Mouse (Mus musculus) MEL (cell line): ENCODE measurements around the gene Sbk3. TPM values are rescaled to one million over a fixed set of nuclear protein-coding genes. Genes with fewer than 3 reads are reported as not detected.

ENCODE experiments used
- DNase-seq: peaks from one replicate; pipeline ENCODE4 v3.0.0; 2011; ENCODE audit warnings: low read depth, low spot score
- H3K27ac ChIP-seq: 2 replicates; pipeline ENCODE4 v1.5.1; 2012; ENCODE audit warnings: low read depth, mild to moderate bottlenecking, control low read depth, low read length, moderate library complexity; ENCODE audit not compliant: control insufficient read depth
- H3K27me3 ChIP-seq, 2 experiments: fragments of 150-350 bp in 1 of 2; sonication (generic) in 1 of 2; 2 replicates each; pipeline ENCODE4 v1.6.1; 2012; ENCODE audit warnings: low read length in 2 of 2, mild to moderate bottlenecking in 2 of 2, improper control_type of control experiment in 1 of 2, moderate library complexity in 1 of 2; ENCODE audit not compliant: insufficient read depth in 2 of 2, control insufficient read depth in 1 of 2
- H3K36me3 ChIP-seq, 2 experiments: 2 replicates each; pipeline ENCODE4 v1.6.1; 2012 to 2014; ENCODE audit warnings: low read length in 2 of 2, improper control_type of control experiment in 1 of 2, inconsistent platforms in 1 of 2, mild to moderate bottlenecking in 1 of 2; ENCODE audit not compliant: insufficient read depth in 2 of 2, control insufficient read depth in 1 of 2
- H3K4me1 ChIP-seq, 2 experiments: fragments of 150-350 bp in 1 of 2; sonication (generic) in 1 of 2; 2 replicates each; pipeline ENCODE4 v1.6.1; 2012; ENCODE audit warnings: low read length in 2 of 2, improper control_type of control experiment in 1 of 2, mild to moderate bottlenecking in 1 of 2; ENCODE audit not compliant: insufficient read depth in 2 of 2, control insufficient read depth in 1 of 2
- H3K4me3 ChIP-seq, 2 experiments: fragments of 150-350 bp in 1 of 2; sonication (generic) in 1 of 2; 2 replicates each; pipeline ENCODE4 v1.5.1; 2012; ENCODE audit warnings: low read depth in 2 of 2, low read length in 2 of 2, mild to moderate bottlenecking in 2 of 2, moderate library complexity in 2 of 2, control low read depth in 1 of 2, improper control_type of control experiment in 1 of 2; ENCODE audit not compliant: control insufficient read depth in 1 of 2, insufficient read depth in 1 of 2
- H3K79me2 ChIP-seq: 2 replicates; pipeline ENCODE4 v1.6.1; 2012; ENCODE audit warnings: mild to moderate bottlenecking, low read length, moderate library complexity; ENCODE audit not compliant: control insufficient read depth, poor library complexity, insufficient read depth
- H3K9ac ChIP-seq: 2 replicates; pipeline ENCODE4 v1.6.1; 2012; ENCODE audit warnings: low read depth, mild to moderate bottlenecking, control low read depth, low read length, moderate library complexity; ENCODE audit not compliant: control insufficient read depth, poor library complexity, severe bottlenecking
- H3K9me3 ChIP-seq: fragments of 150-350 bp; sonication (generic); replicated peaks from 2 replicates; pipeline ENCODE4 v1.6.1; 2012; ENCODE audit warnings: mild to moderate bottlenecking, low read length, improper control_type of control experiment, moderate library complexity; ENCODE audit not compliant: insufficient read depth
- BHLHE40 ChIP-seq: IDR thresholded peaks from 2 replicates; pipeline ENCODE4 v1.6.1; 2012; ENCODE audit warnings: low read depth, mild to moderate bottlenecking, inconsistent platforms, low read length, improper control_type of control experiment, borderline replicate concordance
- CTCF ChIP-seq, 3 experiments: IDR thresholded peaks in 2 of 3; conservative IDR thresholded peaks in 1 of 3; 2 replicates each; pipeline ENCODE4 v1.5.1; 2011 to 2012; ENCODE audit warnings: low read length in 3 of 3, low read depth in 2 of 3, mild to moderate bottlenecking in 2 of 3, improper control_type of control experiment in 1 of 3, inconsistent platforms in 1 of 3, mixed read lengths in 1 of 3, moderate library complexity in 1 of 3; ENCODE audit not compliant: control insufficient read depth in 1 of 3, insufficient read depth in 1 of 3, poor library complexity in 1 of 3, severe bottlenecking in 1 of 3
- GABPA ChIP-seq: IDR thresholded peaks from 2 replicates; pipeline ENCODE4 v1.6.1; 2012; ENCODE audit warnings: low read depth, mild to moderate bottlenecking, inconsistent platforms, low read length, improper control_type of control experiment, moderate library complexity
- HCFC1 ChIP-seq: IDR thresholded peaks from 2 replicates; pipeline ENCODE4 v1.6.1; 2012; ENCODE audit warnings: low read depth, mild to moderate bottlenecking, inconsistent platforms, low read length, improper control_type of control experiment, moderate library complexity
- KAT2A ChIP-seq: conservative IDR thresholded peaks from 2 replicates; pipeline ENCODE4 v1.6.1; 2012; ENCODE audit warnings: low read depth, low read length, improper control_type of control experiment, inconsistent platforms
- MAX ChIP-seq: IDR thresholded peaks from 2 replicates; pipeline ENCODE4 v1.6.1; 2011; ENCODE audit warnings: low read length, improper control_type of control experiment
- MEF2A ChIP-seq: IDR thresholded peaks from 2 replicates; pipeline ENCODE4 v1.6.1; 2014; ENCODE audit warnings: low read depth, mild to moderate bottlenecking, inconsistent platforms, low read length, improper control_type of control experiment; ENCODE audit not compliant: poor library complexity, insufficient replicate concordance, severe bottlenecking; ENCODE audit errors: extremely low read depth
- MXI1 ChIP-seq: IDR thresholded peaks from 2 replicates; pipeline ENCODE4 v1.6.1; 2011; ENCODE audit warnings: mild to moderate bottlenecking, low read depth, low read length, improper control_type of control experiment
- MYB ChIP-seq: IDR thresholded peaks from 2 replicates; pipeline ENCODE4 v1.6.1; 2011; ENCODE audit warnings: mild to moderate bottlenecking, low read depth, low read length, improper control_type of control experiment
- MYC ChIP-seq: IDR thresholded peaks from 2 replicates; pipeline ENCODE4 v1.6.1; 2011; ENCODE audit warnings: low read depth, mild to moderate bottlenecking, low read length, improper control_type of control experiment, moderate library complexity
- NELFE ChIP-seq: IDR thresholded peaks from 2 replicates; pipeline ENCODE4 v1.6.1; 2011; ENCODE audit warnings: low read depth, low read length, improper control_type of control experiment
- NRF1 ChIP-seq: IDR thresholded peaks from 2 replicates; pipeline ENCODE4 v1.6.1; 2014; ENCODE audit warnings: low read depth, mild to moderate bottlenecking, inconsistent platforms, low read length, improper control_type of control experiment, moderate library complexity; ENCODE audit not compliant: poor library complexity, insufficient read depth, severe bottlenecking
- POLR2A ChIP-seq, 2 experiments: IDR thresholded peaks; 2 replicates each; pipeline ENCODE4 v1.6.1; 2011 to 2012; ENCODE audit warnings: low read length in 2 of 2, mild to moderate bottlenecking in 2 of 2, control low read depth in 1 of 2, improper control_type of control experiment in 1 of 2, low read depth in 1 of 2, moderate library complexity in 1 of 2; ENCODE audit not compliant: control insufficient read depth in 1 of 2, insufficient read depth in 1 of 2, poor library complexity in 1 of 2
- POLR2AphosphoS2 ChIP-seq: IDR thresholded peaks from 2 replicates; pipeline ENCODE4 v1.6.1; 2011; ENCODE audit warnings: low read length, improper control_type of control experiment
- POLR2AphosphoS5 ChIP-seq: IDR thresholded peaks from 2 replicates; pipeline ENCODE4 v1.6.1; 2012; ENCODE audit warnings: low read depth, borderline replicate concordance, mild to moderate bottlenecking, inconsistent platforms, low read length, moderate library complexity, mixed read lengths
- SIN3A ChIP-seq: IDR thresholded peaks from 2 replicates; pipeline ENCODE4 v1.6.1; 2012; ENCODE audit warnings: low read length, improper control_type of control experiment, inconsistent platforms
- SMC3 ChIP-seq: IDR thresholded peaks from 2 replicates; pipeline ENCODE4 v1.6.1; 2011; ENCODE audit warnings: low read depth, low read length, improper control_type of control experiment
- TAL1 ChIP-seq: IDR thresholded peaks from 2 replicates; pipeline ENCODE4 v1.6.1; 2012; ENCODE audit warnings: mild to moderate bottlenecking, inconsistent platforms, low read length, moderate library complexity, mixed read lengths
- TBP ChIP-seq: IDR thresholded peaks from 2 replicates; pipeline ENCODE4 v1.8.0; 2011; ENCODE audit warnings: low read depth, low read length, improper control_type of control experiment
- USF1 ChIP-seq: IDR thresholded peaks from 2 replicates; pipeline ENCODE4 v1.6.1; 2014; ENCODE audit warnings: low read depth, mild to moderate bottlenecking, inconsistent platforms, low read length, improper control_type of control experiment, moderate library complexity
- ZC3H11A ChIP-seq: IDR thresholded peaks from 2 replicates; pipeline ENCODE4 v1.6.1; 2012; ENCODE audit warnings: low read depth, mild to moderate bottlenecking, inconsistent platforms, low read length, improper control_type of control experiment
- ZKSCAN1 ChIP-seq: IDR thresholded peaks from 2 replicates; pipeline ENCODE4 v1.6.1; 2012; ENCODE audit warnings: low read depth, mild to moderate bottlenecking, inconsistent platforms, low read length, improper control_type of control experiment, moderate library complexity
- ZMIZ1 ChIP-seq: IDR thresholded peaks from 2 replicates; pipeline ENCODE4 v1.6.1; 2012; ENCODE audit warnings: low read depth, mild to moderate bottlenecking, inconsistent platforms, low read length, improper control_type of control experiment, moderate library complexity
- polyA plus RNA-seq, 2 experiments: library from polyadenylated mRNA; stranded (reverse) in 1 of 2; unstranded in 1 of 2; fragments of >175 nt in 1 of 2; fragments of >200 nt in 1 of 2; gene quantifications; 2 replicates each; pipeline versions ENCODE4 v1.2.1 to v1.2.4; 2012; ENCODE audit warnings: low replicate concordance in 2 of 2, low read depth in 1 of 2; ENCODE audit not compliant: insufficient read length in 2 of 2, insufficient read depth in 1 of 2, missing spikeins in 1 of 2
- total RNA-seq: library from RNA; depleted of rRNA; stranded (reverse); fragments of 300-350 nt; gene quantifications from 2 replicates; pipeline ENCODE4 v1.2.3, GENCODE M21; 2012

The Sbk3 gene
- total and polyA plus RNA-seq, 3 experiments = not detected

GRCm38 (mm10) chr7:4993999-4994788, 23.2 kb upstream of the Sbk3 start:
- H3K27me3 ChIP-seq = no peaks in the 10 kb centered on the region; a peak in 1 of 4 replicates
- H3K9ac ChIP-seq = no peak overlapping the region
- no peak overlapping the region for H3K4me3 ChIP-seq
- H3K79me2 ChIP-seq = no peaks in the 10 kb centered on the region
- H3K36me3 ChIP-seq = no peaks in the 10 kb centered on the region
- TF ChIP-seq MYB = no peak
- TF ChIP-seq POLR2AphosphoS2 = no peak
- no peak for TF ChIP-seq MYC
- TF ChIP-seq TAL1 = no peak
- no peak for TF ChIP-seq NRF1
- no peak for TF ChIP-seq SMC3
- TF ChIP-seq MAX = no peak
- no peak for TF ChIP-seq ZC3H11A
- no peak for TF ChIP-seq ZKSCAN1
- no peak for TF ChIP-seq SIN3A
- TF ChIP-seq GABPA = no peak
- TF ChIP-seq USF1 = no peak
- TF ChIP-seq POLR2A (IDR thresholded peaks at IDR 0.05; ENCODE audit: control insufficient read depth in 1 of 2, insufficient read depth in 1 of 2, low read depth in 1 of 2, low read length in 2 of 2, poor library complexity in 1 of 2) = no peak
- no peak for TF ChIP-seq TBP
- no peak for TF ChIP-seq KAT2A
- no peak for TF ChIP-seq NELFE
- TF ChIP-seq BHLHE40 = no peak
- no peak for TF ChIP-seq HCFC1
- TF ChIP-seq ZMIZ1 = no peak
- TF ChIP-seq CTCF (IDR thresholded peaks at IDR 0.05 in 2 of 3, conservative IDR thresholded peaks at IDR 0.05 in 1 of 3; ENCODE audit: control insufficient read depth in 1 of 3, insufficient read depth in 1 of 3, low read depth in 2 of 3, low read length in 3 of 3, poor library complexity in 1 of 3, severe bottlenecking in 1 of 3) = no peak
- TF ChIP-seq, all 39 proteins: peak for 0
- H3K27ac ChIP-seq = no peak overlapping the region
- H3K4me1 ChIP-seq = no peaks in the 10 kb centered on the region; a peak in 1 of 4 replicates
- DNase-seq = no peak
- H3K9me3 ChIP-seq = no peaks in the 10 kb centered on the region

- Histone ChIP-seq H3K9me3 (no peaks in the 10 kb centered on the region), H3K79me2 (no peaks in the 10 kb centered on the region), H3K27ac (no peak overlapping the region), H3K36me3 (no peaks in the 10 kb centered on the region), H3K4me3 (no peak overlapping the region), H3K9ac (no peak overlapping the region), H3K27me3 (no peaks in the 10 kb centered on the region; a peak in 1 of 4 replicates), H3K4me1 (no peaks in the 10 kb centered on the region; a peak in 1 of 4 replicates)
- no peak for DNase-seq
- TF ChIP-seq MEF2A (no peak), TAL1 (no peak), POLR2AphosphoS5 (no peak), MXI1 (no peak)
These were observed 22.5 kb upstream of the Sbk3 start for GRCm38 (mm10) chr7:4993347-4993998.
